Mouse (Mus musculus): ENCODE results near the gene Nfe2l2. TPM values are rescaled to one million over a fixed set of nuclear protein-coding genes. Genes with fewer than 3 reads are reported as not detected.

Gene Nfe2l2
- polyA plus RNA-seq, 1 experiment from 2014 or later = 33.8 TPM

GRCm38 (mm10) chr2:75669491-75670445, 34.7 kb downstream of the Nfe2l2 start:
- peak; percentile 63 for DNase-seq (ENCODE audit: low spot score)
- H3K27ac ChIP-seq = no peak overlapping the region
- peaks cover 29% of the 10 kb centered on the region for H3K36me3 ChIP-seq
- WGBS = 36% methylated on average over 14 of the region's 14 CpGs
- no peak overlapping the region for H3K4me3 ChIP-seq
- no peaks in the 10 kb centered on the region for H3K9me3 ChIP-seq (replicated peaks)
- no peaks in the 10 kb centered on the region for H3K27me3 ChIP-seq (ENCODE audit: low read depth, poor library complexity, severe bottlenecking)
- H3K4me1 ChIP-seq = no peaks in the 10 kb centered on the region

DNA sequence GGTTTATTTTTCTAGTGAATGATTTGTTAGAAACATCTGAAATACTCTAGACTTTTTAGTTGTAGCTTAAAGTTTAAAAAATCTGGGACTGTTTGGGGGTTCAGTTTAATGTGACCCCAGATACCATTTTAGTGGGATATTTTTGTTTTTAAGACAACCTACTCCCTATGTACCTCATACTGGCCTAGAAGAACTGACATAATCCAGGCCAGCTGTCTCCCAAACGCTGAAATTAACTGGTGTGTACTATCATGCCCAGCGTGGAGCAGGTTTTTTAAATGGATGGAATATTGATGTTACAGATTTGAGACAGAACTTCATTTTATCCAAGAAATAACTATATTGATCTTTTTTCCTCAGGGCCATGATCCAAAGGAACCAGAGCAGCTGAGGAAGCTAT, 43.3 kb downstream of the Nfe2l2 start:
- Histone ChIP-seq H3K36me3 (peaks cover 47% of the 10 kb centered on the region), H3K4me1 (peaks cover 24% of the 10 kb centered on the region), H3K27me3 (ENCODE audit: low read depth, poor library complexity, severe bottlenecking) (no peaks in the 10 kb centered on the region), H3K4me3 (peak overlapping the region; percentile 98), H3K9me3 (replicated peaks) (no peaks in the 10 kb centered on the region), H3K27ac (peak overlapping the region; percentile 100)
- no peak for DNase-seq (ENCODE audit: low spot score)
- WGBS = 52% methylated on average over 2 of the region's 2 CpGs

DNA sequence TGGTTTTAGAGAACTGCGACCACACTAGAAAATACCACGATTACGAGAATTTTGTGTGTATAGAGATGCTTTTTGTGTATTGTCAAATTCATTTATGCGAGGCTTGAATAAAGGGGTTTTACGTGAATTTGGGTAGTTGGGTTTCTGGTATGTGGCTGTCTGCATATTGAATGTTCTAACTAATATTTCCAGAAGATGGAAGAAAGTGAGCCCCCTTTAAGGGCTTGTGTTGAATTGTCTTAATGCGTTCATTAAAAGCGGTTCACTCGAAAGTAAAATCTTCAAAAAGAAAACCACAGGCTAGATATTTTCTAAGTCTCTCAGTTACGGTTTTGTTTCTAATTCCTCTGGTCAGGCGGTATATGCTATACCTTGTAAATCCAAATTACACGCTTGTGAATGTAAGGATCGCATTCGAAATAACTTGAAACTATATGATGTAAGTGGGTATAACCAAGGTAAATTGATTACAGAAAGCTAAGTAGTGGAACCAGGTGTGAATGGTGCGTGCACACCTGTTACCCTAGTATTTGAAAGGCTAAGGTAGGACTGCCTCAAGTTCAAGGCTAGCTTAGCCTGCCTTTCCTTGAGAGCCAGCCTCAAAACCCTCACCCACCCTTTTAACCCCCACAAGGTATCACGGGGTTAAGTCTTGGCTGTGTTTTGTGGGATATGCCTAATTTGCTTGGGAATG, 44.0 kb downstream of the Nfe2l2 start:
- peak overlapping the region; percentile 100 for H3K27ac ChIP-seq
- H3K4me3 ChIP-seq = peak overlapping the region; percentile 98
- H3K27me3 ChIP-seq (ENCODE audit: low read depth, poor library complexity, severe bottlenecking) = no peaks in the 10 kb centered on the region
- peaks cover 28% of the 10 kb centered on the region for H3K4me1 ChIP-seq
- DNase-seq (ENCODE audit: low spot score) = no peak
- peaks cover 46% of the 10 kb centered on the region for H3K36me3 ChIP-seq
- H3K9me3 ChIP-seq (replicated peaks) = no peaks in the 10 kb centered on the region
- WGBS = 4% methylated on average over 15 of the region's 15 CpGs

DNA sequence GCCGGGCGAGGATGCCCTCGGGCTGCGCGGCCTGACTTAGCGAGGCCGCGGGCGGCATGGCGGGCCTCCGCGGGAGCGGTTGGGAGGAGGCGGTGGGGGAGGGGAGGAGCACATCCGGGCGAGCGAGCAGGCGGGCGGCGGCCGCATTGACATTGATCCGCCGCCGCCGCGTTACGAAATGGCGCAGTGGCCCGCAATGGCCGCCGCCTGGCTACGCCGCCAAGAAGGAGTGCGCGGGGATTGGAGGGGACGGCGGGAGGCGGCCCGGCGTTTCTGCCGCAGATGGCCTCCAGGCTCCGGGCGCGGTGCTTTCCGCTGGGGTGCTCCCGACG, 44.8 kb downstream of the Nfe2l2 start:
- under 1% methylated on average over 47 of the region's 47 CpGs for WGBS
- H3K27me3 ChIP-seq (ENCODE audit: low read depth, poor library complexity, severe bottlenecking) = no peaks in the 10 kb centered on the region
- H3K36me3 ChIP-seq = peaks cover 39% of the 10 kb centered on the region
- DNase-seq (ENCODE audit: low spot score) = peak; percentile 93
- peak overlapping the region; percentile 100 for H3K27ac ChIP-seq
- H3K9me3 ChIP-seq (replicated peaks) = no peaks in the 10 kb centered on the region
- peak overlapping the region; percentile 98 for H3K4me3 ChIP-seq
- peaks cover 28% of the 10 kb centered on the region for H3K4me1 ChIP-seq

GRCm38 (mm10) chr2:75658727-75659628, 45.5 kb downstream of the Nfe2l2 start, which contains the start of gene Hnrnpa3:
Gene Hnrnpa3 (plus strand): TSS chr2:75659261.
- peaks cover 28% of the 10 kb centered on the region for H3K4me1 ChIP-seq
- no peaks in the 10 kb centered on the region for H3K27me3 ChIP-seq (ENCODE audit: low read depth, poor library complexity, severe bottlenecking)
- peak within 1 kb of the TSS; percentile 98 for H3K4me3 ChIP-seq
- under 1% methylated on average over 97 of the region's 102 CpGs for WGBS
- H3K9me3 ChIP-seq (replicated peaks) = no peaks in the 10 kb centered on the region
- DNase-seq (ENCODE audit: low spot score) = peak; percentile 99
- H3K36me3 ChIP-seq = peaks cover 33% of the 10 kb centered on the region
- H3K27ac ChIP-seq = peak within 1 kb of the TSS; percentile 100

DNA sequence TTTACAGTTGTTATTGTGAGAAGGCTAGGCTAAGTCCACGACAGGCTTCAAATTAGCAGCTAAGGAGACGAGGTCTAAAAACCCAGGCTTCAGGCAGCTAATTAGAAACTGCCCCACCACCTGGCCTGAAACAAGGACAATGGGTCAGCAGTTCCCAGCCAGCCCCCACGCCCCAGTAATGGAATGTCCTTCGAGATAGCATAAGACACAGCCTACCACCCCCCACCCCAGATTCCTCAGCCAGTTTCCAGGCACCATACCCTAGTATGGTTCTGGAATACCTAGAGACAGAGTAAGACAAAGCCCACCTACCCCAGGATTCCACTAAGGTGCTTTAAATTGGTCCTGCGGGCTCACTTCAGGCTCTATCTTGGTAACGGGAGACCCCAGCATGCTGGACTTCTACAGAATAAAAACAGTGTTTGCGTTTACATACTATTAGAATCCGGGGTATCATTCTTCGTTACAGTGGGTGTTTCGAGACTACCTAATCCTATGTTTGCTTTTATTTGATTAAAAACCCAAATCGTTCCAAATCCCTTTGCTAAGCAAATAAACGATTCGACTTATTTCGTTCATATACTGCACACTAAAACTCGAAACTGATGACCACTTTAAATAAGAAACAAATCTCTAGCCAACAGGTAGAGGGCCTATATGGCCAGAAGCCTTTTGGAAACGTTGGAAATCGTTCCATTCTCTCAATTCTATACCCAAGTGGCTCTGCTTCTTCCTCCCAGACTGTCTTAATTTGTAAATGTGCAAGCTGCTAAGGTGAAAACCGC, 46.3 kb downstream of the Nfe2l2 start:
- DNase-seq (ENCODE audit: low spot score) = peak; percentile 86
- WGBS = 4% methylated on average over 18 of the region's 18 CpGs
- H3K4me1 ChIP-seq = peaks cover 28% of the 10 kb centered on the region
- no peaks in the 10 kb centered on the region for H3K9me3 ChIP-seq (replicated peaks)
- H3K27ac ChIP-seq = peak overlapping the region; percentile 100
- H3K27me3 ChIP-seq (ENCODE audit: low read depth, poor library complexity, severe bottlenecking) = no peaks in the 10 kb centered on the region
- peaks cover 24% of the 10 kb centered on the region for H3K36me3 ChIP-seq
- peak overlapping the region; percentile 98 for H3K4me3 ChIP-seq

DNA sequence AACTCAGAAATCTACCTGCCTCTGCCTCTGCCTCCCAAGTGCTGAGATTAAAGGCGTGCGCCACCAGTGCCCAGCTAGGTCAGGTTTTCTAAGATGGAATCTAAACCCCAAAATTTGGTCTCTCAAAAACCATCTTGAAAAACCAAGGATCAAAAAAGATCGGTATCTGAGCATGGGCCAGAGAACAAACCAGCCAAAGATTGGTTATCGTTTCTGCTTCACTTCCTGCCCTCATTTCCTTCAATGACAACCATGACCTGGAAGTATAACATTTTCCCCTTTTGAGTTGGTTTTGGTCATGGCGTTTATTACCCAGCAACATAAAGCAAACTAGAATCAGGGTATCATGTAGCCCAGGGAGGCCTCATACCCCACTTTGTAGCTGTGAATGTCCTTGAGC, 47.5 kb downstream of the Nfe2l2 start:
- Histone ChIP-seq H3K36me3 (peaks cover 13% of the 10 kb centered on the region), H3K4me3 (0 out of 2 replicates have a peak overlapping the region, but pooled peaks have one; percentile 98), H3K9me3 (replicated peaks) (no peaks in the 10 kb centered on the region), H3K27ac (peak overlapping the region; percentile 100), H3K27me3 (ENCODE audit: low read depth, poor library complexity, severe bottlenecking) (no peaks in the 10 kb centered on the region), H3K4me1 (peaks cover 32% of the 10 kb centered on the region)
- 92% methylated on average over 5 of the region's 5 CpGs for WGBS
- no peak for DNase-seq (ENCODE audit: low spot score)

DNA sequence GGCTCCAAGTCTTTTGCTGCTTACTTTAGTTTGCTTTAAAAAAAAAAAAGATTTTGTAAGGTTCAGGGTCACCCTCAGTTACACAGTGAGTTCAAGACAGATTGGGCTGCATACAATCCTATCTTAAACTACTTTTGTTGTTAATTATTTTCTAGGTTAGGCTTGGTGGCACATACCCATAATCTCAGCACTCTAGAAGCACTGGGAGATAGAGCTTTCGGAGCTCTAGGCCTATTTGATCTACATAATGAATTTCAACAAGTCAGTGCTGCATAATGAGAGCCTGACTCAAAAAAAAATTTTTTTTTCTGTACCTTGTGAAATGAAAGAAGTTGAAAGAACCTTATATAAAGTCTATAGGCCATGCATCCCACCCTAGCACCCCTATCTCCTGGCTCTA, 49.8 kb downstream of the Nfe2l2 start:
- H3K27me3 ChIP-seq (ENCODE audit: low read depth, poor library complexity, severe bottlenecking) = no peaks in the 10 kb centered on the region
- peaks cover 22% of the 10 kb centered on the region for H3K4me1 ChIP-seq
- no peaks in the 10 kb centered on the region for H3K36me3 ChIP-seq
- no peak overlapping the region for H3K27ac ChIP-seq
- no peak overlapping the region for H3K4me3 ChIP-seq
- WGBS = 85% methylated on average over 1 of the region's 1 CpGs
- DNase-seq (ENCODE audit: low spot score) = no peak
- H3K9me3 ChIP-seq (replicated peaks) = no peaks in the 10 kb centered on the region

GRCm38 (mm10) chr2:75653150-75653549, 51.3 kb downstream of the Nfe2l2 start:
- Histone ChIP-seq H3K36me3 (no peaks in the 10 kb centered on the region), H3K27me3 (ENCODE audit: low read depth, poor library complexity, severe bottlenecking) (no peaks in the 10 kb centered on the region), H3K4me3 (no peak overlapping the region), H3K9me3 (replicated peaks) (no peaks in the 10 kb centered on the region), H3K4me1 (peaks cover 22% of the 10 kb centered on the region), H3K27ac (no peak overlapping the region)
- DNase-seq (ENCODE audit: low spot score) = no peak

DNA sequence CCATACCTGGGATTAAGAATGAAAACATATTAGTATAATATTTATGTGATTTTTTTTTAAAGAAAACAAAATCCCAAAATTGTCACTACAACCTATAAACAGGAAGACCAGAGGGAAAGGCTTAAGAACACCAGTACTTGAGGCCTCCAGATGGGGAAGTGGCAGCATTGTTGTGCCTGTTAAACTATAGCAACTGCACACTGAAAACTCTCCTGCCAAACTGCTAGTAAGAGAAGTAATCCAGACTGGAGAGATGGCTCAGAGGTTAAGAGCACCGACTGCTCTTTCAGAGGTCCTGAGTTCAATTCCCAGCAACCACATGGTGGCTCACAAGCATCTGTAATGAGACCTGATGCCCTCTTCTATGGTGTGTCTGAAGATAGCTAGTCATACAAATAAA, 54.0 kb downstream of the Nfe2l2 start:
- Histone ChIP-seq H3K27ac (no peak overlapping the region), H3K4me3 (no peak overlapping the region), H3K36me3 (no peaks in the 10 kb centered on the region), H3K4me1 (peaks cover 4% of the 10 kb centered on the region; the same call in 1 of the 2 replicates), H3K27me3 (ENCODE audit: low read depth, poor library complexity, severe bottlenecking) (no peaks in the 10 kb centered on the region), H3K9me3 (replicated peaks) (no peaks in the 10 kb centered on the region)
- DNase-seq (ENCODE audit: low spot score) = no peak
- WGBS = 89% methylated on average over 1 of the region's 1 CpGs

GRCm38 (mm10) chr2:75645251-75645650, 59.2 kb downstream of the Nfe2l2 start:
- 91% methylated on average over 12 of the region's 12 CpGs for WGBS
- H3K4me3 ChIP-seq = no peak overlapping the region
- DNase-seq (ENCODE audit: low spot score) = no peak
- H3K27ac ChIP-seq = no peak overlapping the region
- no peaks in the 10 kb centered on the region for H3K36me3 ChIP-seq
- no peaks in the 10 kb centered on the region for H3K27me3 ChIP-seq (ENCODE audit: low read depth, poor library complexity, severe bottlenecking)
- no peaks in the 10 kb centered on the region for H3K9me3 ChIP-seq (replicated peaks)
- H3K4me1 ChIP-seq = peaks cover 5% of the 10 kb centered on the region; the same call in 1 of the 2 replicates

DNA sequence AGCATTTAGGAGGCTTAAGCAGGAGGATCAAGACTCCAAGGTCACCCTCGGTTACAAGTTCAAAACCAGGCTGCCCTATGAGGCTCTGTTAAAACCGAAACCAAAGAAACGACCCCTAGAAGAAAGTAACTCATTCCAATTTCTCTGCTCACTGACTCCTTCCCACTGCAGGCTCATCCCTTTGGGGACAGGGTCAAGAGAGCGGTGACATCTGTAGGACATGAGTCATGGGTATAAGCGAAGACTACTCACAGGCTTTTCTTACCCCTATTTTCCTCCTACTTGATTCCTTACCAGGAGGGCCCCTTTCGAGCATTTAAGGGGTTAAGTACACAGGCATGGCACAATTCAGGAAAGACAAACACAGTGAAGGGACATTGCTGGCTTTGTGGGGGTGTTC, 60.5 kb downstream of the Nfe2l2 start:
- H3K27ac ChIP-seq = no peak overlapping the region
- 90% methylated on average over 6 of the region's 6 CpGs for WGBS
- no peaks in the 10 kb centered on the region for H3K36me3 ChIP-seq
- H3K9me3 ChIP-seq (replicated peaks) = no peaks in the 10 kb centered on the region
- H3K4me1 ChIP-seq = peaks cover 5% of the 10 kb centered on the region; the same call in 1 of the 2 replicates
- H3K4me3 ChIP-seq = no peak overlapping the region
- no peak for DNase-seq (ENCODE audit: low spot score)
- H3K27me3 ChIP-seq (ENCODE audit: low read depth, poor library complexity, severe bottlenecking) = no peaks in the 10 kb centered on the region

Measured in limb, embryonic 10.5 days (tissue).